Mouse (Mus musculus) heart, postnatal 0 days (tissue): Measurements from ENCODE around the gene C530025M09Rik. TPM values are rescaled to one million over a fixed set of nuclear protein-coding genes. Genes with fewer than 3 reads are reported as not detected.
A peak's percentile ranks its signal among the peaks of the same experiment; 100 is the strongest.

Source experiments
- ATAC-seq: fragments of 200-750 bp; cut with Nextera tagmentation; 2 replicates; pipeline ENCODE4 v1.8.0; 2017; ENCODE audit warnings: low read depth, moderate number of reproducible peaks, moderate library complexity; ENCODE audit not compliant: insufficient read depth
- DNase-seq: peaks from one replicate; pipeline ENCODE4 v3.0.0-alpha.2; 2016; ENCODE audit warnings: low spot score
- H3K27ac ChIP-seq: fragments of 300-500 bp; sonication (generic); 2 replicates; pipeline ENCODE4 v1.5.1; 2014; ENCODE audit warnings: low read depth, mild to moderate bottlenecking
- H3K27me3 ChIP-seq: fragments of 300-500 bp; sonication (generic); 2 replicates; pipeline ENCODE4 v1.6.1; 2014; ENCODE audit warnings: low read length, mixed read lengths; ENCODE audit not compliant: control insufficient read depth, insufficient read depth
- H3K36me3 ChIP-seq: fragments of 300-500 bp; sonication (generic); replicated peaks from 2 replicates; pipeline ENCODE4 v1.6.1; 2014; ENCODE audit warnings: low read length, mixed read lengths; ENCODE audit not compliant: control insufficient read depth, insufficient read depth
- H3K4me1 ChIP-seq: fragments of 300-500 bp; sonication (generic); 2 replicates; pipeline ENCODE4 v1.6.1; 2014; ENCODE audit warnings: antibody characterized with exemption; ENCODE audit not compliant: control insufficient read depth, insufficient read depth
- H3K4me2 ChIP-seq: fragments of 300-500 bp; sonication (generic); 2 replicates; pipeline ENCODE4 v1.6.1; 2014; ENCODE audit warnings: low read depth, mild to moderate bottlenecking, low read length, moderate library complexity
- H3K4me3 ChIP-seq: fragments of 300-500 bp; sonication (generic); 2 replicates; pipeline ENCODE4 v1.5.1; 2014; ENCODE audit warnings: low read depth, low read length
- H3K9ac ChIP-seq: fragments of 300-500 bp; sonication (generic); replicated peaks from 2 replicates; pipeline ENCODE4 v1.6.1; 2014; ENCODE audit warnings: low read depth, low read length, mixed read lengths
- H3K9me3 ChIP-seq: fragments of 300-500 bp; sonication (generic); replicated peaks from 2 replicates; pipeline ENCODE4 v1.6.1; 2016; ENCODE audit warnings: low read length; ENCODE audit not compliant: control insufficient read depth
- CTCF ChIP-seq: IDR thresholded peaks from 2 replicates; pipeline ENCODE4 v1.5.1; 2016; ENCODE audit warnings: antibody characterized with exemption, control low read depth, low read depth
- EP300 ChIP-seq: IDR thresholded peaks from 2 replicates; pipeline ENCODE4 v1.6.1; 2016; ENCODE audit warnings: antibody characterized with exemption, low read depth
- WGBS: fragments of 180-500 bp; shearing (Covaris S2); extraction: QIAGEN DNeasy Blood & Tissue Kit; methylation state at CpG from one replicate; pipeline ENCODE4 v1.1.7; 2014; 5-methylcytosine and 5-hydroxymethylcytosine counted together
- polyA plus RNA-seq: library from polyadenylated mRNA; unstranded; fragments of >200 nt; fragmentation: Nextera tagmentation; extraction: Ambion mirVana; gene quantifications from 2 replicates; pipeline ENCODE4 v1.2.1, GENCODE M21; 2015
- total RNA-seq: library from RNA; depleted of rRNA; stranded (reverse); fragments of >200 nt; gene quantifications from 2 replicates; pipeline ENCODE4 v1.2.3, GENCODE M21; 2014; ENCODE audit warnings: low replicate concordance

C530025M09Rik gene
- total and polyA plus RNA-seq, 2 experiments from 2014 or later = not detected

DNA sequence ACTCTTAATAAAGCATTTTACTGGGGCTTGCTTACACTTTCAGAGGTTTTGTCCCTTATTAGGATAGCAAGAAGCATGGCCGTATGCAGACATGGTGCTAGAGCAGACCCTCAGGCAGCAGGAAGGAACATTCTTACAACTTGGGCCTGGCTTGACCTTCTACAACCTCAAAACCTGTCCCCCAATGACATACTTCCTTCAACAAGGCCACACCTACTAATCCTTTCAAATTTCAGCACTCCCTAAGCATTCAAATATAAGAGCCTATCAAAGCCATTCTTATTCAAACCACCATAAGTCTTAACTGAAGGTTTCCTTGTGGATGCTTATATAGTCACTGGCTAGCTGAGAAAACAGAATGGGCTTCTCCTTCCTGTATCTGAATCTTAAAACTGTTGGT is 4.1 kb upstream of the C530025M09Rik start:
- no peak for TF ChIP-seq CTCF
- no peak for TF ChIP-seq EP300
- Histone ChIP-seq H3K9ac (no peak overlapping the region), H3K27me3 (peaks cover 35% of the 10 kb centered on the region), H3K4me1 (peaks cover 12% of the 10 kb centered on the region), H3K4me2 (no peak overlapping the region), H3K27ac (no peak overlapping the region), H3K36me3 (no peaks in the 10 kb centered on the region), H3K4me3 (no peak overlapping the region), H3K9me3 (no peaks in the 10 kb centered on the region)
- ATAC-seq (no peak), DNase-seq (no peak)
- WGBS = 91% methylated on average over 1 of the region's 1 CpGs

DNA sequence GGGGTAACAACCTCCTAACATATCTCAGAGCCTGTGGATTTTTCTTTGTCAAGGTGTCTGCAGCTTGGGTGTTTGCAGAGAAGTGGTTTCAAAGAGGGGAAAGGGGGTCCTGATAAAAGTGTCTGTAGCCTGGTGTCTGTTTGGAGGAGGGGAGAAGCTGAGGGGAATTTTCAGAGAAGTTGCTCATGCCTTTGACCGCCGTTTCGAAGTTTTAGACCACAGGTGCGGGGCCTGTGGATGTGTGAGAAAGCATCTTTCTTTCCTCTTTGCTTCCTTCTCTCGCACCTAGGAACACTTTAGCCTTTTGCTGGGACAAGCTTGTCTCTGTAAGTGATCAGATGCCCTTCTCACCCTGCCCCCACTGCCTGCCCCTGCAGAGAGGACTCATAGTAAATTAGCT is 1.3 kb upstream of the C530025M09Rik start:
- no peak for DNase-seq
- Histone ChIP-seq H3K9me3 (no peaks in the 10 kb centered on the region), H3K4me3 (no peak overlapping the region), H3K27me3 (peaks cover 44% of the 10 kb centered on the region), H3K9ac (no peak overlapping the region), H3K4me1 (peaks cover 12% of the 10 kb centered on the region), H3K36me3 (no peaks in the 10 kb centered on the region), H3K27ac (no peak overlapping the region), H3K4me2 (peak overlapping the region; percentile 78)
- no peak for TF ChIP-seq EP300
- no peak for TF ChIP-seq CTCF
- 12% methylated on average over 5 of the region's 5 CpGs for WGBS
- ATAC-seq = no peak

DNA sequence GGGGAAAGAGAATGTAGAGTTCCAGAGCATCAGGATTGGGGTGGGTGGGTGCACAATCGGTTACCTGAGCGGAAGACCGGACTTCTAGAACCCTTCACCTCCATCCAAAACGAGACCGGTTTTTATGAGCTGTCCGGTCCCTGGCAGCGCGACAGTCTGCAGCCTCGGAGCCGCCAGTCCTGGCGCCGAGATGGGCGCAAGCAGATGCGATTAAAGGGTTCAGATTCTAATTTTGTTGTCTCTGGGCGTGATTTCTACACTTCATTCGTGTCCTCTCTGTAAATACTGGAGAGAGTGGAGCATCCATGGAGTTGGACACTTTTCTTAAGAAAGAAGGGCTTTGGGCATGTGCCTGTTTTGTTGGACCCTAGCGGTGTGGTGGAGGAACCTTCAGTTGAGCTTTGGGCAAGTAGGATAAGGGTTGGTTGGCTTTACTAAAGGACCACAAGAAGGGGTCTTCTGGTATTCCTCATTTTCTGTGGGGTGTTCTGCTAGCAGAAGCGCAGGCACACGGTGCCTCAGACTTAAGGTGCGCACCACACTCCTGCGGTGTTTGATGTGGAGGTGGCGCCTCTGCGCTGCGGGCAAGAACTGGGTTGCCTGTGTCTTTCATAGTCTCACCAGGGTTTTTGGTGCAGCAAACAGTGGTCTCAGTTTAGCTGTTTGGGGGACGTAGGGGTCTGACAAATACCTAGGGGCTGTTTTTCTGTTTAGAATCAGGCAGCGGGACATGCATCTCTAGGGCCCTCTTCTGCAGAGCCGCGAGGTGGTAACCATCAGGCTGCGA is 639 bp upstream of the C530025M09Rik start:
- Histone ChIP-seq H3K27ac (no peak overlapping the region), H3K27me3 (peaks cover 44% of the 10 kb centered on the region), H3K4me3 (peak overlapping the region; percentile 48), H3K36me3 (no peaks in the 10 kb centered on the region), H3K4me2 (peak overlapping the region; percentile 78), H3K9me3 (no peaks in the 10 kb centered on the region), H3K4me1 (peaks cover 12% of the 10 kb centered on the region), H3K9ac (no peak overlapping the region)
- ATAC-seq = no peak
- TF ChIP-seq CTCF = no peak
- no peak for TF ChIP-seq EP300
- no peak for DNase-seq
- whole genome bisulfite sequencing = 1% methylated on average over 29 of the region's 29 CpGs

DNA sequence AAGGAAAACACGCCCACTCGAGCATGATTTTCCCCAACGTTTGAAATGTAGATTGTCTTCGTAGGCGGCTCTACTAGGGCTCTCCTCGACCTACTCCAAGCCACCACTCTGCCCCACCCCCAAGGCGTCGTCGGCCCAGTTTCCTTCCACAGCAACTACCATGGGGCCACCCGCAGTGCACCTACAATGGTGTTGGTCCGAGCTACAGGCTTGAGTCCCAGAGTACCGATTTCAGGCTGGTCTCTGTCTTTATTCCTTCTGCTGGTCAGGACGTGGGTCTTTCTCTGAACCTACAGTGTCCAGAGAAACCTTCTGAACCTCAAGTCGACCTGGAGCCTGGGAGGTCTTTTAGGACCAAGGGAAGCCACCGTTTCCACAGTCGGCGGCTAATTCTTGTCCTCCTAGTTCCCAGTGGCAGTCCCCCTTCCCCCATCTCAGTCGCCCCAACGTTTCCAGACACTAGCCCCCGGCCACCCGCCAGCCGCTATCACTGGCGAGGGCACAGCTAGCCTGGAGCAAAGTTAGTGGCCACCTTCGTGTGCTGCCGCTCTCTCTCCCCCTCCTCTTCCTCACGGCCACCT is 968 bp downstream of the C530025M09Rik start:
- peak overlapping the region; percentile 78 for H3K4me2 ChIP-seq
- peaks cover 12% of the 10 kb centered on the region for H3K4me1 ChIP-seq
- TF ChIP-seq CTCF (no peak), EP300 (no peak)
- WGBS = 4% methylated on average over 26 of the region's 26 CpGs
- H3K9me3 ChIP-seq = no peaks in the 10 kb centered on the region
- DNase-seq (no peak), ATAC-seq (no peak)
- H3K27me3 ChIP-seq = peaks cover 44% of the 10 kb centered on the region
- H3K9ac ChIP-seq = no peak overlapping the region
- peak overlapping the region; percentile 48 for H3K4me3 ChIP-seq
- no peaks in the 10 kb centered on the region for H3K36me3 ChIP-seq
- H3K27ac ChIP-seq = no peak overlapping the region

DNA sequence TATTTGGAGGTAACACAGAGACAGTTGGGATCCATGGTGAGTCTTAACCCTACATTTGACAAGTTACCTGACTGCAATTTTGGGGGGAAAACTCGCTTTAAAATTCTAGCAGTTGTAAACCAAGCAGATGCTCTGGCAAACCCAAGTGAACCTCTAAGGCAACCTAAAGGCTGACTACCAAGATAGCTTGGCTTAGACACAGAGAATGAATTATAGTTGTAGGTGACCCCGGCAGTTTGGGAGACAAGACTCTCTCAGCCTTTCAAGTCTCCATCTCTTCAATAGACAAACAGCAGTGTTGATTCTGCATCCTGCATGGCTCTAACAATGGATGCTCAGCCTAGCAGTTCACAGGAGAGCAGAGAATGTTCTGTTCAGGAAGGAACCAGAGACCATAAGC is 2.1 kb downstream of the C530025M09Rik start, which contains the start of gene Syndig1:
Gene Syndig1 (plus strand): TSS at position 301 of the 400 bp plus-strand sequence.
- Histone ChIP-seq H3K27ac (no peak within 1 kb of the TSS), H3K36me3 (no peaks in the 10 kb centered on the region), H3K9me3 (no peaks in the 10 kb centered on the region), H3K4me2 (peak within 1 kb of the TSS; percentile 78), H3K9ac (no peak within 1 kb of the TSS), H3K4me3 (peak within 1 kb of the TSS; percentile 48), H3K27me3 (peaks cover 44% of the 10 kb centered on the region), H3K4me1 (peaks cover 12% of the 10 kb centered on the region)
- DNase-seq (no peak), ATAC-seq (no peak)
- 73% methylated on average over 2 of the region's 2 CpGs for WGBS
- no peak for TF ChIP-seq EP300
